Mouse (Mus musculus): ENCODE data around the gene Olfr90. TPM values are rescaled to one million over a fixed set of nuclear protein-coding genes. Genes with fewer than 3 reads are reported as not detected.
"Not testable (repeated sequence)": the region's sequence is repeated elsewhere in the genome, so short reads cannot be mapped to it uniquely, and the experiment has no call there.

Gene Olfr90
- not detected in 2 replicates for polyA plus RNA-seq (2012; rRNA removed)

GRCm38 (mm10) chr17:37088399-37088798 is at the start of gene Olfr90:
Gene Olfr90, minus strand, starts transcription at chr17:37088499.
- no peak for DNase-seq (ENCODE audit: low read depth)

- DNase-seq (ENCODE audit: low read depth): not testable (repeated sequence)
These were observed 43.1 kb upstream of the Olfr90 start for GRCm38 (mm10) chr17:37131366-37131765.

GRCm38 (mm10) chr17:37119988-37120387 is 31.7 kb upstream of the Olfr90 start, which contains the start of gene Olfr92:
Gene Olfr92, minus strand, starts transcription at chr17:37120088.
- no peak for DNase-seq (ENCODE audit: low read depth)

GRCm38 (mm10) chr17:37098178-37098577 is 9.9 kb upstream of the Olfr90 start, which contains the start of gene Olfr91:
Gene Olfr91, minus strand, starts transcription at chr17:37098278.
- DNase-seq (ENCODE audit: low read depth): no peak

- no peak for DNase-seq (ENCODE audit: low read depth)
These were observed 5.0 kb upstream of the Olfr90 start for GRCm38 (mm10) chr17:37093289-37093688.

- DNase-seq (ENCODE audit: low read depth): no peak
These were observed 3.9 kb upstream of the Olfr90 start for GRCm38 (mm10) chr17:37092198-37092597.

- DNase-seq (ENCODE audit: low read depth): no peak
These were observed 2.8 kb downstream of the Olfr90 start for GRCm38 (mm10) chr17:37085545-37085944.

GRCm38 (mm10) chr17:37084632-37085031 is 3.7 kb downstream of the Olfr90 start:
- DNase-seq (ENCODE audit: low read depth): no peak

GRCm38 (mm10) chr17:37083327-37083726 is 5.0 kb downstream of the Olfr90 start:
- peak; percentile 10 for DNase-seq (ENCODE audit: low read depth)

GRCm38 (mm10) chr17:37081659-37082058 is 6.6 kb downstream of the Olfr90 start:
- no peak for DNase-seq (ENCODE audit: low read depth)

- DNase-seq (ENCODE audit: low read depth): no peak
These were observed 8.2 kb downstream of the Olfr90 start for GRCm38 (mm10) chr17:37080119-37080518.

GRCm38 (mm10) chr17:37078990-37079389 is 9.3 kb downstream of the Olfr90 start:
- DNase-seq (ENCODE audit: low read depth): no peak

- no peak for DNase-seq (ENCODE audit: low read depth)
These were observed 10.1 kb downstream of the Olfr90 start for GRCm38 (mm10) chr17:37078193-37078592.

- DNase-seq (ENCODE audit: low read depth): no peak
These were observed 12.5 kb downstream of the Olfr90 start for GRCm38 (mm10) chr17:37075766-37076165.

GRCm38 (mm10) chr17:37075181-37075580 is 13.1 kb downstream of the Olfr90 start:
- no peak for DNase-seq (ENCODE audit: low read depth)

- no peak for DNase-seq (ENCODE audit: low read depth)
These were observed 15.5 kb downstream of the Olfr90 start for GRCm38 (mm10) chr17:37072730-37073276.

GRCm38 (mm10) chr17:37072080-37072729 is 16.1 kb downstream of the Olfr90 start:
- DNase-seq (ENCODE audit: low read depth): no peak

GRCm38 (mm10) chr17:37070121-37070520 is 18.2 kb downstream of the Olfr90 start:
- DNase-seq (ENCODE audit: low read depth): no peak

- no peak for DNase-seq (ENCODE audit: low read depth)
These were observed 20.4 kb downstream of the Olfr90 start for GRCm38 (mm10) chr17:37067861-37068260.

GRCm38 (mm10) chr17:37065993-37066392 is 22.3 kb downstream of the Olfr90 start:
- no peak for DNase-seq (ENCODE audit: low read depth)

- DNase-seq (ENCODE audit: low read depth): no peak
These were observed 24.4 kb downstream of the Olfr90 start for GRCm38 (mm10) chr17:37063686-37064495.

- DNase-seq (ENCODE audit: low read depth): no peak
These were observed 25.2 kb downstream of the Olfr90 start for GRCm38 (mm10) chr17:37063063-37063462.

All from gonadal fat pad, adult 2 months (tissue).